Mouse (Mus musculus): Measurements from ENCODE around the gene Cacna2d4.

DNA sequence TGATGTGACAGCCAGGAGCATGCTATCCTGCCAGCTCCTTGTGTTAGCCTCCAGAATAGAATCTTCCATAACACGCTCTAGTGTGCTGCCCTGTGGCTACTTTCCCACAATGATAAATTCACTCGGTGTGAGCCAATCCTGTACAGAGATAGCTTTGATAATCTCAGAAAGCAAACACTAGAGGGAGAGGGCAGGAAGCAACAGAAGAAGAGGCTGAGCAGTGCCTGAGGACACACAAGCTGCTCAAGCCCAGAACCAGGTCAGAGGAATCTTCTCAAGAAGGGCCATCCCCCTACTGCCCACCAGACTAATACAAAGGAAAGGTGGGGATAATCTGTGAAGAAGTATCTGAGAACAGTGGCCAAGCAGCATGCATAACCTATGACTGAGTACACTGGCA lies 131.1 kb downstream of the Cacna2d4 start:
- TF ChIP-seq CTCF (IDR thresholded peaks at IDR 0.05; ENCODE audit: low read depth), result no peak
- TF ChIP-seq EP300 (IDR thresholded peaks at IDR 0.05; ENCODE audit: low read depth), result no peak

Data from liver, embryonic 14.5 days (tissue).